Mouse (Mus musculus) urinary bladder, postnatal 25 days (tissue): ENCODE data around the gene Usf3.
A peak's percentile ranks its signal among the peaks of the same experiment; 100 is the strongest.

ENCODE experiments used
- DNase-seq: peaks from one replicate; pipeline ENCODE4 v3.0.0; 2022; ENCODE audit warnings: low spot score

Gene Usf3

DNA sequence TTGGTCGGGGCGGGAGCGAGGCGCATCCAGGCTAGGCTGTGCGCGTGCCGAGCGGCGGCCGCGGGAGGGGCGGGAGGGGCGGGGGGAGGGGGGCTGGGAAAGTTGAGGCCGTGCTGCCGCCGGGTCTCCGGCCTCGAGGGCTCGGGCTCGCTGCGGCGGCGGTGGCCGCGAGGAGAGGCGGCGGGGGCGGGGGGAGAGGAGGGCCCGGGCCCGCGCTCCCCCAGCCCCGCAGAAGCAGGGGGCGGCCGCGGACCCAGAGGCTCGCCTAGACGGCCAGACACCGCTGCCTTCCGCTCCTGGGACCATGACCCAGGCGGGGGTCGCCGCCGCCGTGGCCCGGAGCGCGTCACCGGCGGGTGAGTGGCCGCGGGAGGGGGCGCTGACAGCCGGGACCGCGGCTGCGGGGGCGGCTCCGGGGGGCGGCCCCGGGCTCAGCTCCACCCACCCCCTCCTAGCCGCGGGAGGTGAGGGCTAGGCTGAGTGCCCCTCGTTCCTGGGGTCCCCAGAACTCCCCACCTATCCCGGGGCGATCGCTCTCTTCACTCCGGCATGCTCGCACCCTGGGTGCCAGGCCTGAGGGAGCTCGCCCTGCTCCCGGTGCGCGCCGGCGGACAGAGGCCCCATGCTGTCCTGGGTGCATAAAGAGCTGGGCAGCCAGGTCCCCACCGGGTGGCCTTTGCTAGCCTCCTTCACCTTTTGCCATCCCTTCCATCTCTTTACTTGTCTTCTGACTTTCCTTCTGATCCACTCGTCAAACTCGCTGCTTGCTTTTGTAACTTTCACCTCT, at the start of gene Usf3:
Gene Usf3 (plus strand): TSS at position 92 of the 787 bp plus-strand sequence.
- peak; percentile 51 for DNase-seq

DNA sequence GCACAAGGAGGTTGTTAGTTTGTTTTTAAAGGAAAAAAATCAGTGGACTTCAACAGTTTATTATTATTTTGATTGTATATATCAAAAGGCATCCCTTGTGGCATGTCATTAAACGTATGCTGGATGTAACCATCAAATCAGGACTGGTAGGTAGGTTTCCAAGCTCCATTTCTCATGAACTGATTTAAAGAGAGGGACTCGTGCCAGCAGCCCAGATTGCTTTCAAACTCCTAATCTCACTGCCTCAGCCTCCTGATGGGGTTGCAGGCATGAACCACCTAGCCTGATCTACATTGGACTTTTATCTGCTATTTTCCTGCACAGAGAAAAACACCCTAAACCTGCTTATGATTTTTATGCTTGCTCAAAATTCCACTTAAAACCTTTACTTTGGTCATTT, 49.3 kb upstream of the Usf3 start:
- DNase-seq, result no peak

DNA sequence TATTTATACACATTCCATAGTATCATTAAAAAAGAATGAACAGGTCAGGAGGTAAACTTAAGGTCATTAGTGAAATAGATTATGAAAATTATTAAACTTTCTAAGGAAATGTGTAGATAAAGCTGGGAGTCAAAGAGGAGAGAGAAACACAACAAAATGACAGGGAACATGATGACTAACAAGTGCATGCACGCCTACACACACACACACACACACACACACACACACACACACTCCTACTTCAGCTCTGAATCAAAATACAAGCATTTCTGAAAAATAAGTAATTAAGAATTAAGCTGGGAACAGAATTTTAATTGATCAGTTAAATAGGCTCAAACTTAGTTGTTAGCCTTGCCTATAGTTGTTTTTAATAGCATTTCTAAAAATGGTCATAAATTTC, 48.3 kb upstream of the Usf3 start:
- no peak for DNase-seq

DNA sequence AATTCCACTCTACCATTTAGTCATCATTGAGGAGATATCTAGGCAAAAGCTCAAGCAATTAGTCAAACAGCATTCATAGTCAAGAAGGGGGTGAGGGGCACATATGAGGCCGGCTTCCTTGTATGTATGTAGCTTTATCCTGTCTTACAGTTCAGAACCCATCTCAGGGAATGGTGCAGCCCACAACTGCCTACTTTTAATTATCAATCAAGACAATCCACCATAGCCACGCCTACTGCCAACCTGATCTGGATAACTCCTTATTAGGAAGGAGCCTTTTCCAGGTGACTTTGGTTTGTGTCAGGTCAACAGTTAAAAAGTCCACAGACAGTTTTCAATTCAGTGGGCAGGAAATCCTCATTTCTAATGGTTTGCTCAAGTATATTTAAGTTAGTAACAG, 47.6 kb upstream of the Usf3 start:
- no peak for DNase-seq

DNA sequence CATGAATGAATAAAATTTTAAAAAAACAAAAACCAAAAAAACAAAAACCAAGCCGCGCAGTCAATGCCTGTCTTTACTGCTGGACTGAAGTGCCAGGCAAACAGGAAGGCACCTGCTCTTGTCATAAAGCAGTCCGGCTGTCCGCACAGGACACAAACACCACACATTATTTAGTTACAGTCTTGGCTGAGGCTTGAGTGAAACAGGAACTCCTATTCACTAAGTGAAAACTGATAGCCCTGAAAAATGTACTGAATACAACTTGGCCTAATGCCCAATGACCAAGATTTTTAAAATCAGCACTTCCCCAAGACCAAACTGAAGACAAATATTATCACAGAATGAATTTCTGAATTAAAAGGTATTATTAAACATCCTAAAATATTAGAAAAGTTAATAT, 46.6 kb upstream of the Usf3 start:
- DNase-seq, result no peak

DNA sequence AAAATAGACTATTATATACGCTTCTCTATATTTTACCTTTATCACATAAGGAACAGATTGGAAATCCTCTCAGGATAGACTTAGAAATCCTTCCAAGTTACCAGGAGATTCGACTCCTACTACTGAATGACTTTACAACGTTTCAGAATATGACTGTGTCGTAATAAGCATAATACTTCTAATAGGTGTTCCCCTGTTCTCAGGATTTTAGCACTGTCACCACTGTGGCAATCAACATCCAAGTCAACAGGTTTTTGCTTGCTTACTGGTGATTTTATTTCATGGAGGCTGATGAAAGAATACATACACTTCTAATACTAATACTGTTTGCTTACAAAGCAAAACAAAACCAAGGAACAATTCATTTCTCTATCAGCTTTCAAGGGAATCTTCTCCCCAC, 40.7 kb upstream of the Usf3 start:
- DNase-seq, result no peak

DNA sequence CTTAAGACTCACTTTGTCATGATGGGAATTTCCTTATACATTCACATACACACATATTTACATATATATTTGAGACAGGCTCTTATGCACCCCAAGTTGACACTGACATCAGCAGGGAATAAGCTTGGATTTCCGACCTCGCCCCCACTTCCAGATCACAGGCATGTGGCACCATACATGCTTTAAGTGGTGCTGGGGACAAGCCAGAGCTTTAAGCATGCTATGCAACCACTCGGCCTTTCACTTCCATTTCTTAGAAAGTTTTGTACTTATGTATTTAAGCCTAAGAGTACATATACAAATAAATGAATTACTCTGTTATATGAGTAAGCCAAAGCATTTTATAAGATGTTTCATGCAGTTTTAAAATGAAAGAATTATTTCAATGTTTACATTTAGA, 39.9 kb upstream of the Usf3 start:
- DNase-seq, result no peak

DNA sequence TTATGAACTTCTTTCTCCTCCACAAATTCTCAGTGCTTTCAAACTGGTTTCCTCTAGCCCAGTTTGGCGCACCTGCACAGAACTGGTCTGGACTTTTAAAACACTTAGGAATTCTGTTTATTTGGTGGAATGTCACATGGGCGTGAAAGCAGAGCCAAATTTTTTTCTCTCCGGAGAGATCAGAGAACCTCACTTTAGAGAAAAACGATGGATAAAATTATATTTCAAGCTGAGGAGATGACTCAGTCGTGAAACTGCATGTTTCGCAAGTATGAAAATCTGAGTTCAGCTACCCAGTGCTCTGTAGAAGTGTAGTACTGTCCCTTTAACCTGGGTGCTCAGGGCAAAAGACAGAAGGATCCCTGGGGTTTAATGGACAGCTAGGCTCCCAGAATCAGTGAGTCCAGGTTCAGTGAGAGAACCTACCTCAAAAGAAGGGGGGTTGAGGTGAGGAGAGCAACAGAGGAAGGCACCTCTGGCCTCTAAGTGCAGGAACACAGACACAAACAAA, 36.5 kb upstream of the Usf3 start:
- no peak for DNase-seq

DNA sequence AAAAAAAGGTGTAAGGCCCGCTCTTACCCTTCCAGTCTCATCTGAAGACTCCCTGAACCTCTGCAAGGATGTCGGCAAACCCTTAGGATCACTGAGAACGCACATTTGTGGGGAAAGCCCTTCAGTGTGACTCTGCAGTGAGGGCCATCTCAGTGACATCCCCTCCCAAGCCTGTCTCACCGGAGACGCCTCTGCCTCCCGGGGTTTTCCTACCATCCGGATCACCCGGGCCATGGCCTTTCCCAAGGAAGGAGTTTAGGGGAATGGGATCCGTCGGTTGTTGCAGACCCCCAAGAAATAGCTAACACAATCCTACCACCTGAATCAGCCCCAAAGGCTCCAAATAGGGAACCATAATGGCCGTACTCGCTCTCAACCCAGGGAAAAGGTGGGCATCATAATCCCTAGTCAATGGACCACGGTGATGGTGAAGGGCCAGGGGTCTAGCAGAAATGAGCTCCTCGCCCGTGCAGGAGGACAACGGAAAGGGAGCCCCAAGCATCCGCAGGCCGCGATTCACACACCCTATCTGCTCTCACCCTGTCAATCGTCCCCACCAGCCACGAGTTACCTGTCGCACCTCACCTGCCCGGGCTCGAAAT, 34.6 kb upstream of the Usf3 start:
- DNase-seq, result no peak

DNA sequence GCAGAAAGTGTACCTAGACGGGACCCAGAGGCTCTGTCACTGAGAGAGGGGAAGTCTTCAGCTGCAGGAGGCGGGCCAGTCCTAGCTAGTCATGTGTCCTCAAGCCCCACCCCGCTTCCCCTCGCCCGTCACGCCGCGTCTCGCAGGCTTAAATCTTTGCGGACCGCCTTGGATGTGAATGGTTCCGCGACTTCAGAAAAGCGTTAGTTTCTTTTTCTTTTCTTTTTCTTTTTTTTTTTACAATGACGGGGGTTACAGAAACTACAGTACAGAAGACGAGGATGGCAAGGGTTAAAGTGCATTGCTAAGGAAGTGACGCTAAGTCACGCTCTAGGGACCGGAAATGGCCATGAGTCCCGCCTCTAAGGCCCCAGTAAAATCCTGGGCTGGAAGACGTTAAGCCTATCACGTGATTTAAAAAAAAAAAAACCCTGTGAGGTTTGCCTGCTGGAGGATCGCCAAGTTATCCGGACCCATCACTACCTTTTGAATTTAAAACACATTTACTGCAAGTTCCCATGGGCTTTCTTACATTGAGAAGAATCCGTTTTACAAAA, 34.0 kb upstream of the Usf3 start:
- DNase-seq, result peak; percentile 76

DNA sequence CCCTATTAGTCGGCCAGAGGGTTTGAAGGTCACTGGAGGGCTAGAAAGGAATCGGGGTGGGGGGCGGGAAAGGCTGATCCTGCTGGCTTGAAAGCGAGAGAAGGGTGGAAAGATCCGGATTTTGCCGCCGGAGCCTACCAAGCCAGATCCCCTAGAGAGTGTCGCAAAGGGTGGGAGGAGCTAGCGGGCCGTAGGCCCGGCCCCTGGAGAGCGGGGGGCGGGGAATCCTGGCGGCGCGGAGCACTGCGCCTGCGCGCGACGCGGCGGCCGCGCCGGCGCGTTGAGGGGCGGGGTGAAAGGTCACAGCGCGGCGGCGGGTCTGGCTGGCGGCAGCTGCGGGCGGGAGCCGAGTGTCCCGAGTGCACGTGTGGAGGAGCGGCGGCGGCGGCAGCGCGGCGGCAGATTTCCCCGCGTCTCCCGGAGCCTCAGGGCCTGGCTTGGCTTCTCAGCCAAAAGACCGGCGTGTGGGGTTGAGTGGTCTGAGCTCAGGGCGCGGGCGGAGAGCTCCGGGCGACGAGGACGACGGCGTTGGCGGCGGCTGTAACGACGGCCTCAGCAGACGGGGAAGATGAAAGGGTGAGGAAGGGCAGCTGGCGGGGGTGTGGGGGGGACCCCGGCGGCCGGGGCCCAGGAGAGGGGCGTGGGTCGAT, 33.4 kb upstream of the Usf3 start, which contains the start of the genes Atp6v1a and Naa50:
Gene Atp6v1a (minus strand): TSS at position 170 of the 650 bp plus-strand sequence.
Gene Naa50 (plus strand): TSS at position 295 of the 650 bp plus-strand sequence.
- peak; percentile 92 for DNase-seq

DNA sequence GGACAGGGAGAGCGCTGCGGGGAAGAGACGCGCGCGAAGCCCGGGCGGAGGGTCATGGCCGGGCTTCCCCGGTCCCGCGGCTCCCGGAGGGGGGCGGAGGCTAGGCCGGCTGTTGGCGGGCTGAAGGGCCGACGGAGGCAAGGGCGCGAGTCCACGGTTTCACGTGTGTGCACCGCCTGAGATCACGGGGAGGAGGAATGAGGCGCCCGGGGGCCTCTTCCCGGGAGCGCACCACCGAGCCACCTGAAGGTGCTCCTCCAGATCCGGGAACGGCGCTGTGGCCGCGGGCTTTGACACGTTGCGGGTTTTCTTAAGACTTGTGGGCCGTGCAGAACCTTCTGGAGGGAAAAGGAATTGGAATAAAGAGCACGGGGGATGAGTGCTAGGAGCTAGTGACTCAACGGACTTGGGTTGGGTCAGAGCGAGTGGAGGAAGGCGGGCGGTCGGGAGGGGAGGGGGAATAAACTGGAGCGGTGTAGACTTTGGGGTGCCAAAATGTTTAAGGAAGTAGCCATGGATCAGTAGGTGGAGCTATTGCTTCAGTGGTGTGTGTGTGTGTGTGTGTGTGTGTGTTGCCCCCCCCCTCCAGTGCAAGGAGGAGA, 32.8 kb upstream of the Usf3 start:
- DNase-seq, result peak; percentile 61

DNA sequence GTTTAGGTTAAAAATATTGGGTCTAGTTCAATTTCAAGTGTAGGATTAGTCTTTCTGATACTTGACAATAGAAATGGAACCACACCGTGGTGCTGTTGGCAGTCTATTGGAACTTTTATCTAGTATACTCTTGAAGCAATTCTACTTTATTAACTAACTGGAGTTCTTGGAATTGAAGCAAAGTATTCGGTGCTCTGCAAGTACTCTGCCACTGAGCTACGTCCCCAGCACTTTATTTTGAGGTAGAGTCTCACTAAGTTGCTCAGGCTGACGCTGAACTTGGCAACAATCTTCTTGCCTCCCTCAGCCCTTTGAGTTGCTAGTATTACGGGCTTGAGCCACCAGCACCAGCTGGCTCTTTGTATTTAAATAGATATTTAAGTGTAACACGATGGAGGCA, 31.6 kb upstream of the Usf3 start:
- no peak for DNase-seq

DNA sequence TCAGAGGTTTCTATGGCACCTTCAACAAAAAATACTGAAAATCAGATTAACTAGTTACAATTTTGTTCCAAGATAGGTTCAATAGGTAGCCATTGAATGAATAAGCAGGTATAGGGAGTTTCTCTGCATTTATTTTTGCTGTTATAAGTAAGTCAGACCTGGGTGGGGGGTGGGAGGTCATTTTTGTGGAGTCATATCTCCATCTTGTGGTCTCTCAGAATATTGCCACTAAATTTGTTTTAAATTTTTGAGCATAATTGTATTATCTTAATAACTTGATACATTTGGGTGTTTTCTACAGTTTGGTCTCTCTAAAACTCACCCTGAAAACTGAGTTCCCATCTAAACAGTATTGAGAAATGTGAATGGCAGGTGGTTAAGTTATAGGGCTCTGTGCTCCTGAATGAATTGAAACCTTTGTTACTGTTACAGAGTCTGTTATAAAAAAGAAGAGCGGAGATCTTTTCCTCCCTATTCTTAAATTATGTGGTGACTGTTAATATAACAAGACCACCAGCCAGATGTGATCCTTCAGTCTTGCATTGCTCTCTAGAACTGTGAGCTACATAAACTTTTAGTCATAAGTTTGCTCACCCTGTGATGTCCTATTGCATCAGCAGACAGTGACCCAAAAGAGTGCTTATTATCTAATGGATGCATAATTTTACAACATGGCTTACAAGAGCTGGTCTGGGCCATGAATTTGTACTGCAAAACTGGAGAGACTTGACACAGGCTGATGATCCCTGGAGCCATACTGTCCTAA, 23.9 kb upstream of the Usf3 start:
- no peak for DNase-seq

DNA sequence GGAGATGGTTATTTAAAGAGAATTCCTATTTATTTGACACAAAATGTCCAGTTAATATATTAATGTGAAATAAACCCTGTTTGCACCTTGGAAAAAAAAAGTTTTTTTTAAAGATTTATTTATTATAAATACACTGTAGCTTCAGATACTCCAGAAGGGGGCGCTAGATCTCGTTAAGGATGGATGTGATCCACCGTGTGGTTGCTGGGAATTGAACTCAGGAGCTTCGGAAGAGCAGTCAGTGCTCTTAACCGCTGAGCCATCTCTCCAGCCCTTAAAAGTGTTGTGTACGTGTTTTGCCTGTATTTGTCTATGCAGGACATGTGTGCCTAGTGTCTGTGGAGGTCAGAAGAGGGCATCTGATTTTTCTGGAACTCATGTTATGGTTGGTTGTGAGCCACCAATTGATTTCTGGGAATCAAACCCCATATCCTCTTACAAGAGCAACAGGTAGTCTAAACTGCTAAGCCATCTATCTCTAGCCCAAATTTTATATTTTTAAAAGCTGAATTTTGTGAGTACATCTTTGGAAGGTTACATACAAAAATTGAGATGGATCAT, 18.5 kb upstream of the Usf3 start:
- DNase-seq, result no peak

DNA sequence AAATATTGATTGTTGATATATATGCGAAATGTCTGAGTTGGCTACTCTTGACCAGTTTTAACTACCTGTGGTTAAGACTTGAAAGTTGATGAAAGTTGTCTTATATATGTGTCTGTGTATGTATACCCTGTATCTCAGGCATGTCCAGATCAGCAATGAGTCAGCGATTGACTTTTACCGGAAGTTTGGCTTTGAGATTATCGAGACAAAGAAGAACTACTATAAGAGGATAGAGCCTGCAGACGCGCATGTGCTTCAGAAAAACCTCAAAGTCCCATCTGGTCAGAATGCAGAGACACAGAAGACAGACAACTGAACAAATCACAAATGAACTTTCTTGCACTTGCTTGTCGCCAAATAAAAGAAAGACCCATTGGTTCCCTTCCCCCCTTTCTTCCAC, 13.7 kb upstream of the Usf3 start:
- no peak for DNase-seq

DNA sequence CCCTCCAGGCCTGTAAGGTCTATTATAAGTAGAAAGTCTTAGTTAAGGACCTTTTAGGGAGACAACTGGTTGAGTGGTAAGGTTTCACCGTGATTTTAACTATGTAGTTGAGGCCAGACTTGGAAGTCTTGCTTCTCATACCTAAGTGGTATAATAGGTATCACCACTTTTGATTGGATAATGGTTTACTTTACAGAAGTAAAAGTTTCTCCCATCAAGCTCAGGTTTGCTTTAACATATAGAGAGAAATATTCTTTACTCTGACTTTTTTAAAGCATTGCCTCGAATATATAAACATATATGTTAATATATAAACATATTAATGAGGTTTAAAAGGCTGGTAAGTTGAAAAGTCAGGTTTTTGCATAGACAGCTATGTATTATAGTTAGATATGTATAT, 9.2 kb upstream of the Usf3 start:
- no peak for DNase-seq

DNA sequence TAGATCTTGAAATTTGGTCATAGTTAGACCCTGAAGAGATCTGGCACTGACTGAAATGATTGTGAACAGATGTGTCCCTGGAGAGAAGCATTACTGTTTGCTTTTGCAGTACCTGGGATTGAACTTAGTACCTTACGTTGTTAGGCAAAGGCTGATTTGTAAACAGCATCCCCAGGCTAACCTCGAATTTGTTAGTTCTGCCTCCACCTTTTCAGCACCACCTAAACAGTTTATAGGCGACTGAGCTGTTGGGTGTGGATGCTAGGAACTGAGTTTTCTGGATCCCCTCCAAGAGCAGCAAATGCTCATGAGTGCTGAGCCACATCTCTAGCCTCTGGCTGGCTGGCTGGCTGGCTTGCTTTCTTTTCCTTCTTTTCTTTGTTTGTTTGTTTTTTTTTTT, 7.9 kb upstream of the Usf3 start:
- DNase-seq, result no peak

DNA sequence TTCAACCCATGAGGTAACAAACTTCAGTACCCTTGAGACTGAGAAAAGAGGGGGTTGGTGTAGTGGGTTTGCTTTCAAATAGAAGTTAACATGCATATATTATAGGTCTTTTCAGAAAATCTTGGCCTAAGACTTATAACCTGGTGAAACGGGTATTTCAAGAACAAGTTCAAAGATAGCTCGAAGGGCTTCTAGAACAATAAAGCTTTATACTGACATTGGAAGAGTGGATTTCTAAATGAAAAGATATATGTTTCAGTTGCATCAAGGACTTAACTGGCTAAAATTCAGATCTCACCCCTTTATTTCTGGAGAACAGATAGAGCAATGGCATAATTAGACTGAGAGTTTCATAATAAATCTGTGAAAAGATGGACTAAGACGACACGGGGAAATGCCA, 4.1 kb upstream of the Usf3 start:
- DNase-seq, result no peak

DNA sequence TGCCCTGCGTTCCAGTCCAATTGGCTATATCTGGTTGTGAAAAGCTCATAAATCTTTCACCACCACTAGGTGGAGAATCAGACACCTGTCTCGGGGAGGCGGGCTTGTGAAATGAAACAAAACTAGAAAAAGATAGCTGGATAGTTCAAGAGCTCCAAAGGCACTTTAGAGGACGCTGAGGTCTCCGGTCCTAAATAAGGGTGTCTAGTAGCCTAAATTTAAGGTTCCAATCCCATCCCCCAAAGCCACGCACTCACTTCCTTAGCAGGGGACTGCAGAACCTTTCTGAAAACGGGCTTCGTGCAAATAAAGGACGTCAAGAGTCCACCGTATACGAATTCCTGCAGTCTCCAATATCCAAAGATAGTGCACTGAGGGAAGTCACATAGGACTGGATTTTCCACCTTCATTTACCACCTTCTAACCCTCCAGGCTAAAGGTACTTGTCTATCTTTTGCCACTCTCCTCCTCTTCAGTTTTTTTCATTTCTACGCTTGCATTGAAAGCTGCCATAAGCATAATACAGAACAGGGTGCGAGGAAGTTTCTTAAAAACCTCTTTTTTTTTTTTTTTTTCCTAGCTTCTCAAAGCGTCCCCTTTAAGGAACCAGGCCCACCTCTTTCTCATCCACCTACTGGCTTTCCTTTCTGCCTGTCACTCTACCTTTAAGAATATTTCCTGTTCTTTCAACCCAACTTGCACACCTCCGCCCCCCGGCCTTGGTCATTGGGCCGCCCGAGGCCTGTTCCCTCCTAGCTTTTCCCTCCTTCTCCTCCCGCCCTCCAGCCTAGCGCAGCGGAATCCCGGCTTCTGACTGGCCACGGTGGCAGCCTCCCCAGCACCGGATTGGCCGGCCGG, 520 bp upstream of the Usf3 start:
- peak; percentile 92 for DNase-seq
